Mouse (Mus musculus) neural tube, embryonic 14.5 days (tissue): Measurements from ENCODE around the gene Ryr2. TPM values are rescaled to one million over a fixed set of nuclear protein-coding genes. Genes with fewer than 3 reads are reported as not detected.
"Not testable (repeated sequence)": the region's sequence is repeated elsewhere in the genome, so short reads cannot be mapped to it uniquely, and the experiment has no call there.

ENCODE experiments used
- ATAC-seq: fragments of 200-750 bp; cut with Nextera tagmentation; 2 replicates; pipeline ENCODE4 v1.8.0; 2017; ENCODE audit warnings: low read depth, mild to moderate bottlenecking, moderate TSS enrichment, moderate library complexity
- H3K27ac ChIP-seq: fragments of 300-500 bp; sonication (generic); 2 replicates; pipeline ENCODE4 v1.5.1; 2014; ENCODE audit warnings: low read depth, mild to moderate bottlenecking, control low read depth, low read length, moderate library complexity, mixed read lengths
- H3K27me3 ChIP-seq: fragments of 300-500 bp; sonication (generic); 2 replicates; pipeline ENCODE4 v1.6.1; 2014; ENCODE audit warnings: low read length; ENCODE audit not compliant: control insufficient read depth, insufficient read depth
- H3K36me3 ChIP-seq: fragments of 300-500 bp; sonication (generic); 2 replicates; pipeline ENCODE4 v1.6.1; 2014; ENCODE audit warnings: low read length, mixed read lengths; ENCODE audit not compliant: control insufficient read depth, insufficient read depth
- H3K4me1 ChIP-seq: fragments of 300-500 bp; sonication (generic); 2 replicates; pipeline ENCODE4 v1.6.1; 2014; ENCODE audit warnings: low read length; ENCODE audit not compliant: control insufficient read depth, insufficient read depth
- H3K4me2 ChIP-seq: fragments of 300-500 bp; sonication (generic); 2 replicates; pipeline ENCODE4 v1.6.1; 2014; ENCODE audit warnings: mild to moderate bottlenecking, low read depth, low read length, control low read depth
- H3K4me3 ChIP-seq: fragments of 300-500 bp; sonication (generic); 2 replicates; pipeline ENCODE4 v1.5.1; 2014; ENCODE audit warnings: low read depth, low read length, control low read depth, mixed read lengths
- H3K9ac ChIP-seq: fragments of 300-500 bp; sonication (generic); replicated peaks from 2 replicates; pipeline ENCODE4 v1.6.1; 2014; ENCODE audit warnings: low read depth, mild to moderate bottlenecking, control low read depth, low read length, mixed read lengths
- H3K9me3 ChIP-seq: fragments of 300-500 bp; sonication (generic); 2 replicates; pipeline ENCODE4 v1.6.1; 2016; ENCODE audit warnings: low read length; ENCODE audit not compliant: control insufficient read depth
- WGBS: fragments of 180-500 bp; shearing (Covaris S2); extraction: QIAGEN DNeasy Blood & Tissue Kit; methylation state at CpG from one replicate; pipeline ENCODE4 v1.1.7; 2014; 5-methylcytosine and 5-hydroxymethylcytosine counted together
- polyA plus RNA-seq: library from polyadenylated mRNA; unstranded; fragments of >200 nt; fragmentation: Nextera tagmentation; extraction: Ambion mirVana; gene quantifications from 2 replicates; pipeline ENCODE4 v1.2.1, GENCODE M21; 2014

Ryr2 gene
- polyA plus RNA-seq, 1 experiment from 2014 or later, result 13.5 TPM

GRCm38 (mm10) chr13:11549136-11549535, 557.6 kb downstream of the Ryr2 start:
- not testable (repeated sequence) for H3K4me2 ChIP-seq, ATAC-seq, H3K36me3 ChIP-seq, H3K9ac ChIP-seq, H3K9me3 ChIP-seq, H3K27me3 ChIP-seq, H3K27ac ChIP-seq, H3K4me1 ChIP-seq, H3K4me3 ChIP-seq
- 85% methylated on average over 15 of the region's 15 CpGs for WGBS

GRCm38 (mm10) chr13:11545841-11546240, 560.9 kb downstream of the Ryr2 start:
- H3K36me3 ChIP-seq, result no peaks in the 10 kb centered on the region
- no peak overlapping the region for H3K4me2 ChIP-seq
- no peak overlapping the region for H3K4me3 ChIP-seq
- no peaks in the 10 kb centered on the region for H3K4me1 ChIP-seq
- no peak overlapping the region for H3K9ac ChIP-seq
- no peaks in the 10 kb centered on the region for H3K9me3 ChIP-seq
- WGBS, result 49% methylated on average over 7 of the region's 7 CpGs
- no peak for ATAC-seq
- H3K27me3 ChIP-seq, result no peaks in the 10 kb centered on the region
- H3K27ac ChIP-seq, result no peak overlapping the region

GRCm38 (mm10) chr13:11542546-11542945, 564.2 kb downstream of the Ryr2 start:
- no peak overlapping the region for H3K4me2 ChIP-seq
- H3K27me3 ChIP-seq, result no peaks in the 10 kb centered on the region
- 90% methylated on average over 3 of the region's 3 CpGs for WGBS
- no peak overlapping the region for H3K4me3 ChIP-seq
- H3K9me3 ChIP-seq, result no peaks in the 10 kb centered on the region
- H3K9ac ChIP-seq, result no peak overlapping the region
- no peak for ATAC-seq
- H3K36me3 ChIP-seq, result no peaks in the 10 kb centered on the region
- H3K4me1 ChIP-seq, result no peaks in the 10 kb centered on the region
- H3K27ac ChIP-seq, result no peak overlapping the region

GRCm38 (mm10) chr13:11536851-11537250, 569.9 kb downstream of the Ryr2 start:
- Histone ChIP-seq H3K4me2 (no peak overlapping the region), H3K4me3 (no peak overlapping the region), H3K4me1 (no peaks in the 10 kb centered on the region), H3K27me3 (no peaks in the 10 kb centered on the region), H3K9ac (no peak overlapping the region), H3K36me3 (no peaks in the 10 kb centered on the region), H3K27ac (no peak overlapping the region), H3K9me3 (no peaks in the 10 kb centered on the region)
- ATAC-seq, result no peak
- WGBS, result 67% methylated on average over 1 of the region's 1 CpGs

- no peak overlapping the region for H3K4me2 ChIP-seq
- no peaks in the 10 kb centered on the region for H3K27me3 ChIP-seq
- H3K9ac ChIP-seq, result no peak overlapping the region
- H3K9me3 ChIP-seq, result no peaks in the 10 kb centered on the region
- no peak overlapping the region for H3K27ac ChIP-seq
- no peak overlapping the region for H3K4me3 ChIP-seq
- WGBS, result 93% methylated on average over 3 of the region's 3 CpGs
- no peaks in the 10 kb centered on the region for H3K36me3 ChIP-seq
- no peak for ATAC-seq
- H3K4me1 ChIP-seq, result no peaks in the 10 kb centered on the region
Observed at GRCm38 (mm10) chr13:11535874-11536273, 570.9 kb downstream of the Ryr2 start.

- Histone ChIP-seq H3K9me3 (no peaks in the 10 kb centered on the region), H3K4me3 (no peak overlapping the region), H3K4me2 (no peak overlapping the region), H3K9ac (no peak overlapping the region), H3K27me3 (no peaks in the 10 kb centered on the region), H3K4me1 (no peaks in the 10 kb centered on the region), H3K36me3 (no peaks in the 10 kb centered on the region), H3K27ac (no peak overlapping the region)
- ATAC-seq, result no peak
- 67% methylated on average over 2 of the region's 2 CpGs for WGBS
Observed at GRCm38 (mm10) chr13:11533265-11533664, 573.5 kb downstream of the Ryr2 start.

GRCm38 (mm10) chr13:11532014-11532890, 574.5 kb downstream of the Ryr2 start:
- 92% methylated on average over 7 of the region's 7 CpGs for WGBS
- Histone ChIP-seq H3K36me3 (no peaks in the 10 kb centered on the region), H3K4me3 (no peak overlapping the region), H3K4me1 (no peaks in the 10 kb centered on the region), H3K27ac (no peak overlapping the region), H3K27me3 (no peaks in the 10 kb centered on the region), H3K4me2 (no peak overlapping the region), H3K9me3 (no peaks in the 10 kb centered on the region), H3K9ac (no peak overlapping the region)
- no peak for ATAC-seq

- no peak for ATAC-seq
- Histone ChIP-seq H3K4me2 (no peak overlapping the region), H3K36me3 (no peaks in the 10 kb centered on the region), H3K4me3 (no peak overlapping the region), H3K4me1 (no peaks in the 10 kb centered on the region), H3K9ac (no peak overlapping the region), H3K27me3 (no peaks in the 10 kb centered on the region), H3K9me3 (no peaks in the 10 kb centered on the region), H3K27ac (no peak overlapping the region)
- 93% methylated on average over 4 of the region's 4 CpGs for WGBS
Observed at GRCm38 (mm10) chr13:11523612-11524011, 583.1 kb downstream of the Ryr2 start.

- 91% methylated on average over 2 of the region's 2 CpGs for WGBS
Observed at GRCm38 (mm10) chr13:11520765-11521164, 586.0 kb downstream of the Ryr2 start.

More at GRCm38 (mm10) chr13:11520765-11521164, 586.0 kb downstream of the Ryr2 start:
- Histone ChIP-seq H3K4me1 (no peaks in the 10 kb centered on the region), H3K9ac (no peak overlapping the region), H3K27ac (no peak overlapping the region), H3K9me3 (no peaks in the 10 kb centered on the region), H3K4me3 (no peak overlapping the region), H3K36me3 (no peaks in the 10 kb centered on the region), H3K27me3 (no peaks in the 10 kb centered on the region), H3K4me2 (no peak overlapping the region)
- no peak for ATAC-seq
